In the genomic region with DNA sequence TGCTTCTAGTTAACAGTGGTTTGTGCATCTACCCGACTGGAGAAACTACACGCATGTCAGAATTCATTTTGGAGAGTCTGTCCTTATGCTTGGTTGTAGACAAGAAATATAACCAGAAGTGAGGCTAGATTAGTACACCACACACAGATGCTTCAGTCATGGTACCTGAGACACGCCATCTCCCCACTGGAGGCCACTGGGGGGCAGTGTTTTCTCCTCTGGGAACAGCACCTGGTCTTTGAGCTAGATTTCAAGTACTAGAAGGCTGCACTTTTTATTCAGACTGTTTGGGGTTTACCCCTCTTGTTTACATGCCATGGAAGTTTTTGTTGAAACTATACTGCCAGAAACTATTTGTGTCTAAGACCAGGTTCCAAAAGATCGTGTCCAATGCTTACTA, we compare ENCODE assay signal across 8 mouse cellular contexts. TPM values are rescaled to one million over a fixed set of nuclear protein-coding genes. Genes with fewer than 3 reads are reported as not detected.
DNase-seq lines count a peak whose midpoint lies in the region; TF ChIP-seq lines count a peak whose summit lies in the region.

No protein-coding gene starts in this region.

- intact Hi-C loops in gastrocnemius, adult 2 months (cut with DNase I) = loop anchor here (5.0 to 10.0 kb wide), 3 partner anchors 147 to 619 kb away; no protein-coding TSS in a partner anchor

- peak; percentile 51 for DNase-seq in gastrocnemius, adult 2 months
- no peak for DNase-seq in gastrocnemius, postnatal 4 days (ENCODE audit: low spot score in 2 of 2)
- peak; percentile 9 to 44 for DNase-seq in urinary bladder, postnatal 36 days (ENCODE audit: low spot score in 2 of 2)
- no peak for DNase-seq in urinary bladder, postnatal 4 days (ENCODE audit: low spot score in 2 of 2)
- peak; percentile 75 to 77 for DNase-seq in cerebellum, postnatal 14 days
- peak; percentile 64 for DNase-seq in kidney, adult 9 months
- DNase-seq in lung, postnatal 14 days = peak; percentile 71
- peak; percentile 39 to 43 for DNase-seq in spleen, postnatal 36 days (ENCODE audit: low spot score in 2 of 2)

- H3K4me3 ChIP-seq in gastrocnemius, adult 2 months = peak overlapping the region; percentile 15; the same call in 1 of the 2 replicates

- peak; percentile 74 for TF ChIP-seq CTCF in gastrocnemius, adult 2 months (IDR thresholded peaks at IDR 0.05)

- no peak overlapping the region for H3K27ac ChIP-seq in gastrocnemius, adult 2 months

RNA-seq across cellular contexts. Expression of a gene that starts 43.2 kb away (rescaled TPM):
- 10 to 100 TPM; 63.3 to 63.8 TPM for total RNA-seq in gastrocnemius, adult 2 months (2021)
- total RNA-seq in gastrocnemius, postnatal 4 days (2021) = 100 to 1,000 TPM in 1 of 2 experiments, 10 to 100 TPM in 1; 84.8 to 104 TPM

Comparison
In these comparisons a context has a peak if more than half of its experiments do, and no peak if none do; other contexts are left out.
1. DNase-seq: peak in gastrocnemius, adult 2 months (single experiment), urinary bladder, postnatal 36 days (2 of 2), cerebellum, postnatal 14 days (2 of 2), kidney, adult 9 months (single experiment), lung, postnatal 14 days (single experiment) and spleen, postnatal 36 days (2 of 2); none in gastrocnemius, postnatal 4 days (0 of 2) and urinary bladder, postnatal 4 days (0 of 2).